Comparison of ENCODE assay signal across 22 mouse cellular contexts in genomic region chr7:80010680-80011079, GRCm38 (mm10).
"Had no signal": no experiment of that assay in that cellular context is flagged by ENCODE, and none has a peak within 500 bp of the region (broad histone marks: within the 10 kb centered on the region; RNA-seq: fewer than 3 reads in every experiment).

No protein-coding gene starts in this region.

- H3K9ac ChIP-seq: hindbrain, embryonic 13.5 days; hindbrain, embryonic 15.5 days; limb, embryonic 12.5 days; liver, embryonic 13.5 days; liver, embryonic 15.5 days had no signal

- DNase-seq: gastrocnemius, postnatal 14 days; gastrocnemius, postnatal 36 days; heart, adult 18-20 months; heart, postnatal 10 days; kidney, adult 18-20 months; kidney, adult 8-10 months; kidney, postnatal 10 days; kidney, postnatal 25 days; kidney, postnatal 4 days; liver; liver, embryonic 13.5 days had no signal

- H3K27ac ChIP-seq: hindbrain, embryonic 13.5 days; hindbrain, embryonic 15.5 days; hindbrain, postnatal 0 days; layer of hippocampus, adult 2 months; left cerebral cortex, adult 2 months; limb, embryonic 10.5 days; limb, embryonic 12.5 days; liver, embryonic 13.5 days; liver, embryonic 15.5 days had no signal

- H3K9me3 ChIP-seq: hindbrain, embryonic 13.5 days; hindbrain, embryonic 15.5 days; limb, embryonic 10.5 days; limb, embryonic 12.5 days; liver, embryonic 13.5 days; liver, embryonic 15.5 days had no signal

- H3K27me3 ChIP-seq: hindbrain, embryonic 13.5 days; hindbrain, embryonic 15.5 days; limb, embryonic 12.5 days; liver, embryonic 13.5 days; liver, embryonic 15.5 days had no signal

- H3K4me2 ChIP-seq: heart, embryonic 11.5 days; hindbrain, embryonic 13.5 days; hindbrain, embryonic 15.5 days; limb, embryonic 12.5 days; liver, embryonic 11.5 days; liver, embryonic 13.5 days; liver, embryonic 15.5 days had no signal

- ATAC-seq: hindbrain, postnatal 0 days; intestine, postnatal 0 days had no signal

- H3K4me3 ChIP-seq: hindbrain, embryonic 13.5 days; hindbrain, embryonic 15.5 days; layer of hippocampus, adult 2 months; left cerebral cortex, adult 2 months; limb, embryonic 10.5 days; limb, embryonic 12.5 days; liver, embryonic 13.5 days; liver, embryonic 15.5 days had no signal

- H3K4me1 ChIP-seq: hindbrain, embryonic 13.5 days; hindbrain, embryonic 15.5 days; limb, embryonic 10.5 days; limb, embryonic 12.5 days had no signal

- H3K36me3 ChIP-seq: hindbrain, embryonic 13.5 days; hindbrain, embryonic 15.5 days; limb, embryonic 10.5 days; limb, embryonic 12.5 days; liver, embryonic 13.5 days; liver, embryonic 15.5 days had no signal
